Comparison of ENCODE assay signal across 13 mouse cellular contexts in genomic region chr1:33214815-33215214, GRCm38 (mm10).
DNase-seq lines count a peak whose midpoint lies in the region; ATAC-seq lines count a peak whose summit lies in the region.
"Had no signal": no experiment of that assay in that cellular context is flagged by ENCODE, and none has a peak within 500 bp of the region (broad histone marks: within the 10 kb centered on the region; RNA-seq: fewer than 3 reads in every experiment).

No protein-coding gene starts in this region.

- H3K9ac ChIP-seq in midbrain, embryonic 14.5 days (replicated peaks; ENCODE audit: low read length), result 0 out of 2 replicates have a peak overlapping the region, but pooled peaks have one; percentile 9
- H3K9ac ChIP-seq: embryonic facial prominence, embryonic 13.5 days had no signal

- peak; percentile 74 for ATAC-seq in midbrain, embryonic 14.5 days (ENCODE audit: low FRiP score, low TSS enrichment)
- no peak for ATAC-seq in monocyte, adult 5-6 weeks (replicated peaks; ENCODE audit: insufficient number of reproducible peaks, low FRiP score, low TSS enrichment, poor library complexity, severe bottlenecking)
- ATAC-seq in CD4-positive, CD25-positive, alpha-beta regulatory T cell, adult 4 months, result no peak
- ATAC-seq: lung, postnatal 0 days had no signal

- DNase-seq in cerebellum, adult 9-10 months, result peak; percentile 1
- DNase-seq in cerebellum, postnatal 36 days, result no peak
- peak; percentile 53 for DNase-seq in left cerebral cortex, postnatal 4 days
- no peak for DNase-seq in left cerebral cortex, adult 18-20 months (ENCODE audit: low spot score in 2 of 2)
- peak; percentile 18 to 19 for DNase-seq in frontal cortex, postnatal 10 days (ENCODE audit: low spot score in 2 of 2)
- DNase-seq in midbrain, embryonic 14.5 days, result peak; percentile 72
- DNase-seq: adrenal gland, postnatal 36 days; gastrocnemius, adult 2 months; kidney, adult 8-10 months had no signal

- no peak overlapping the region for H3K4me2 ChIP-seq in midbrain, embryonic 14.5 days (ENCODE audit: low read length)
- H3K4me2 ChIP-seq: embryonic facial prominence, embryonic 13.5 days had no signal

- H3K27ac ChIP-seq in midbrain, embryonic 14.5 days (replicated peaks; ENCODE audit: low read depth, low read length), result peak overlapping the region; percentile 53
- H3K27ac ChIP-seq: embryonic facial prominence, embryonic 13.5 days; gastrocnemius, adult 2 months had no signal

- peaks cover 7% of the 10 kb centered on the region; the same call in 1 of the 2 replicates for H3K4me1 ChIP-seq in midbrain, embryonic 14.5 days (ENCODE audit: control insufficient read depth, insufficient read depth, low read length)
- H3K4me1 ChIP-seq: embryonic facial prominence, embryonic 13.5 days had no signal

- no peaks in the 10 kb centered on the region for H3K36me3 ChIP-seq in midbrain, embryonic 14.5 days (ENCODE audit: control insufficient read depth, insufficient read depth, low read length)
- H3K36me3 ChIP-seq: embryonic facial prominence, embryonic 13.5 days had no signal

- no peaks in the 10 kb centered on the region for H3K27me3 ChIP-seq in midbrain, embryonic 14.5 days (ENCODE audit: control insufficient read depth, insufficient read depth, low read length)
- H3K27me3 ChIP-seq: embryonic facial prominence, embryonic 13.5 days had no signal

- WGBS in midbrain, embryonic 14.5 days, result 19% methylated on average over 5 of the region's 5 CpGs

- no peaks in the 10 kb centered on the region for H3K9me3 ChIP-seq in midbrain, embryonic 14.5 days (ENCODE audit: control insufficient read depth, low read length)
- H3K9me3 ChIP-seq: embryonic facial prominence, embryonic 13.5 days had no signal

- intact Hi-C loops in left cerebral cortex, postnatal 4 days (cut with DNase I), result no loop called here

- no peak overlapping the region for H3K4me3 ChIP-seq in midbrain, embryonic 14.5 days (replicated peaks; ENCODE audit: low read depth, low read length)
- H3K4me3 ChIP-seq: embryonic facial prominence, embryonic 13.5 days; gastrocnemius, adult 2 months had no signal

Comparison
In these comparisons a context has a peak if more than half of its experiments do, and no peak if none do; other contexts are left out.
1. DNase-seq: peak in cerebellum, adult 9-10 months (single experiment), left cerebral cortex, postnatal 4 days (single experiment), frontal cortex, postnatal 10 days (2 of 2) and midbrain, embryonic 14.5 days (single experiment); none in cerebellum, postnatal 36 days (0 of 2) and left cerebral cortex, adult 18-20 months (0 of 2).